Mouse (Mus musculus): ENCODE results near the gene Snf8. TPM values are rescaled to one million over a fixed set of nuclear protein-coding genes. Genes with fewer than 3 reads are reported as not detected.

Gene Snf8
- total RNA-seq, 2 experiments from 2014 or later: 31.1 to 31.8 TPM

DNA sequence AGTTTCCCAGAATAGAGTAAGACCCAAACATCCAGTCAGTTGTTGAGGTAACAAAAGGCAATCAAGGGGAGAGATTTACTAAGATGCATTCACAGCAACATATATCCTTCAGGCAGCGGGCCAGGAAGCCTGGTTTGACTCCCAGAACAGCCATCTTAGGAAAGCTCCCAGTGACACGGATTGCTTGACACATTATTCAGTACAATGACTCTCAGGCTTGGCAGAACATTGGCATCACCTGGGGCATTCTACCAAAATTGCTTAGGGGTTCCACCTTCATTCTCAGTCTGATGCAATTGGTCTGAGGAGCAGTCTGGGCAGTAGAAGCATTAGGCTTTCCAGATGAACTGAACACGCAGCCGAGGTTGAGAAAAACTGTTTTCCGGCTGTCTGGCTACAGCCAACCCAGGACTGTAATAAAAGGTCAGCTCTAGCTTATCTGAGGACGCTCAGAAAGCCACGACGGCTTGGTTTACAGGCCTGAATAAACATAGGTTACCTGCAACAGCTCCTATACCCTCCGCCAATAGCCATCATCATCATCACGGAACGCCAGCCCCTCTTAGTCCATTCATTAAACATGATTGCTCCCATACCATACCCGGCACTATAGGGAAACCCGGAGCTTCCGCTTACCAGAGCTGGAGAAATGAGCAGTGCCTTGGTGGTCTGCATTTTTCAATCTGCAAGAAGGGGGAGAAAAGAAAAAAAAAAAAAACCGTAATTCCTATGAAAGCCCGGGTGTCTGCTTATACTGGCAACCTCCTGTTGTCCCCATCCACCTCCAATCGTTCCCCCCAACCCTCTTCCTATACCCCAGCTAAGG is 39.9 kb downstream of the Snf8 start:
- no peak for DNase-seq

DNA sequence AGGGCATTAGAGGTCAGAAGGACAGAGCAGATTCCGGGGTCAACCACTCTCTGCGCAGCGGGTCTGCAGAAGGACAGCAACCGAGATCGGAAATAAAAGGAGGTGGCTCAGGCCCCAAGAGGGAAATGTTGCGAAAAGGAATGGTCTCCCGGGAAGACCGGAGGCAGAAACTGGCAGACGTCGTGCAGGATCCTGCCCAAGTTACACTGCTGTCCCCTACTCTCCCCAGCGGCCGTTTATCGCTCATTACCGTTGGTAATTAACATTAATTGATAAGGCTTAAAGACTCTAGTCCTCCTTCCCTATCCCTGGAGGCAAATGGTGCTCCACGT is 40.5 kb downstream of the Snf8 start:
- no peak for DNase-seq

DNA sequence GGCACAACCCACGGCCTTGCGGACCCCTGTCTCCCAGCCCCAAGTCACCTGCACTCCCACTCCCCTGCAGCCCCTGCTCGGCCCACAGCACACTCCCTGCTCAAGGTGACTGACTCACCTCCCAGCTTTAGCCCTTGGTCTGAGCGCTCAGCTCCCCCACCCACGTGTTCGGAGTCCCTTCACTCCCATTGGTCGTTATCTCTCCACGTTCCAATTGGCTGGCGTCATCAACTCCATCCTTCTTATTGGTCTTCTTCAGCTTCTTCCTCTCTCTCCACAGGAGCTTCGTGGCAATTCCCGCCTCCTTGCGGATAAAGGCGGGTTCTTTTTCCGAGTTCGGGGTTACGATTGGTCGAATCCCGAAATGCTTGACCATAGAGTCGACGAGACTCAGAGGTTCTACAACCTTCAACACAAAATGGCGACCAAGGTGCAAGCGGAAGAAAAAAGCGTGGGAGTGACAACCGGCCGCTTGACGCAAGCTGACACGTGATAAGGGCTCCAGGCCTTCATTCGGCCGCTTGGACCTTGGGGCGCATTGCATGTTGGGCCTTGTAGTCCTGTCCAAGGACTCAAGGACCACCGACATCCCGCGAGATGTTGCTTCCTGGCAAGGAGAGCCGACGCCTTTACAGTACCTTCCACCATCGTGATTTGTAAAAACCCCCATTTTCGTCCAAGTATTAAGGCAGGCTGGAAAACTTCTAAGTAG is 41.0 kb downstream of the Snf8 start, which contains the start of gene Atp5g1:
Gene Atp5g1, minus strand, starts transcription at position 162 of the 712 bp plus-strand sequence.
- DNase-seq: peak; percentile 100

- no peak for DNase-seq
Measured at GRCm38 (mm10) chr11:96076221-96077105, 41.8 kb downstream of the Snf8 start.

DNA sequence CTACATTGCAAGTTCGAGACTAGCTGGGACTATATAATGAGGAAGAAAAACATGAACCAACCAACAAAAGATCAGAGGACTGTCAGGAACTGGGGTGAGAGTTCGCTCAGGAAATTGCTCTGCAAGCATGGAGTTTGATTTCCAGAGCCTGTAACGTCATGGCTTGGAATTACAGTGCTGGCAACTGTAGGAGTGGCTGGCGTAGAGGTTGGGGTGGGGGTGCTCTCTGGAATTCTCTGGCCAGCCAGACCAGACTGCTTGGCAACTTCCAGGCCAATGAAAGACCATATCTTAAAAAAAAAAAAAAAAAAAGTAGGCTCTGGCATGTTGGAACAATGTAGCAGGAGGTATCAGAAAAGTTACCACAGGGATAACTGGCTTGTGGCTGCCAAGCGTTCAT is 46.1 kb downstream of the Snf8 start:
- DNase-seq: no peak

GRCm38 (mm10) chr11:96082682-96083081 is 48.0 kb downstream of the Snf8 start:
- no peak for DNase-seq

DNA sequence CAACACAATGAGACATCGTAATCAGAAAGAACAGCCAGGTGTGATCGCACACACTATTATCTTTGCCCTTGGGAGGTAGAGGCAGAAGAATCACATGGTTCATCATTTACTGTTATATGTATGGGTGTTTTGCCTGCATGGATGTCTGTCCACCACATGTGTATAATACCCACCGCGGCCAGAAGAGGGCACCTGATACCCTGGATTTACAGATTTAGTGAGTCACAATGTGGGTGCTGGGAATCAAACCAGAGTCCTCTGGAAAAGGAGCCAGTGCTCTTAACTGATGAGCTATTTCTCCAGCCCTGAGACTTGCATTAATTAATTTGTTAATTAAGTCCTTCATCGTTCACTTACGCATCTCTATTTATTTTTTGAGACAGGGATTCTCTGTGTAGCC is 53.3 kb downstream of the Snf8 start:
- no peak for DNase-seq

- DNase-seq: no peak
Measured at GRCm38 (mm10) chr11:96091073-96091472, 56.4 kb downstream of the Snf8 start.

GRCm38 (mm10) chr11:96092674-96093291 is 58.1 kb downstream of the Snf8 start:
- no peak for DNase-seq

- no peak for DNase-seq
Measured at GRCm38 (mm10) chr11:96093361-96093760, 58.7 kb downstream of the Snf8 start.

Other genes with a start within 250 kb of the Snf8 start
- gene Phospho1, start 210.4 kb upstream of the Snf8 start, total RNA-seq (2021): 100 to 1,000 TPM; 288 to 335 TPM
- gene Gngt2, start 197.7 kb upstream of the Snf8 start, total RNA-seq (2021): 1 to 10 TPM; 5.2 to 6.1 TPM
- 1 to 10 TPM; 2.2 to 3.2 TPM for gene Abi3, start 192.4 kb upstream of the Snf8 start, total RNA-seq (2021)
- gene B4galnt2, start 120.0 kb upstream of the Snf8 start, total RNA-seq (2021): not detected
- gene Igf2bp1, start 28.9 kb upstream of the Snf8 start, total RNA-seq (2021): not detected
- gene Gip, start 10.3 kb upstream of the Snf8 start, total RNA-seq (2021): not detected
- 10 to 100 TPM; 15.0 to 15.6 TPM for gene Ube2z, start 30.5 kb downstream of the Snf8 start, total RNA-seq (2021)
- gene Atp5g1, start 40.8 kb downstream of the Snf8 start, total RNA-seq (2021): 1,000 to 10,000 TPM; 1,455 to 1,686 TPM
- not detected for gene Calcoco2, start 77.1 kb downstream of the Snf8 start, total RNA-seq (2021)
- gene Ttll6, start 98.9 kb downstream of the Snf8 start, total RNA-seq (2021): not detected
- not detected for gene Hoxb13, start 159.4 kb downstream of the Snf8 start, total RNA-seq (2021)
- gene Hoxb9, start 236.6 kb downstream of the Snf8 start, total RNA-seq (2021): under 1 TPM; 0.15 to 0.19 TPM
- under 1 TPM; 0.28 to 0.46 TPM for gene Hoxb8, start 247.0 kb downstream of the Snf8 start, total RNA-seq (2021)

Measured in gastrocnemius, postnatal 25 days (tissue).